Mouse (Mus musculus): Measurements from ENCODE around the gene Socs2.
"Not testable (repeated sequence)": the region's sequence is repeated elsewhere in the genome, so short reads cannot be mapped to it uniquely, and the experiment has no call there.

Gene Socs2

GRCm38 (mm10) chr10:95392073-95392472 is 24.9 kb downstream of the Socs2 start:
- DNase-seq (ENCODE audit: low read depth): no peak

DNA sequence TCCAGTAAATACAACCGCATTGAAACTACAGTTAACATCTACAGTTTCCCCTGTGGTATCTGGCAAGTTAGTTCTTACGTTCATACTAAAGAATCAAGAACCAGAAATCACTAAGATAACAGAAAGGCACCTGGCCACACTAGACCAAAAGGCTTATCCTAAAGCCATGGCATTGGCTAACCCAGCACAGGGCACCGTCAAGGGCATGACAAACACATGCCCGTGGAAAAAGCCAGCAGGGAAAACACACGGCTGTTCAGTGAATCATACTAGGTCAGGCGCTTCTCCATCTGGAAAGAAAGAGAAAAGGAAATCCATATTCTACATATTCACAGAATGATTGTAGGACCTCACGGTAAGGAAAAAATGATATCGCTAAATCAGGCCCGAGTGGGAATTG is 26.1 kb downstream of the Socs2 start:
- DNase-seq (ENCODE audit: low read depth): no peak

- not testable (repeated sequence) for DNase-seq (ENCODE audit: low read depth)
Measured at GRCm38 (mm10) chr10:95389805-95390204, 27.2 kb downstream of the Socs2 start.

DNA sequence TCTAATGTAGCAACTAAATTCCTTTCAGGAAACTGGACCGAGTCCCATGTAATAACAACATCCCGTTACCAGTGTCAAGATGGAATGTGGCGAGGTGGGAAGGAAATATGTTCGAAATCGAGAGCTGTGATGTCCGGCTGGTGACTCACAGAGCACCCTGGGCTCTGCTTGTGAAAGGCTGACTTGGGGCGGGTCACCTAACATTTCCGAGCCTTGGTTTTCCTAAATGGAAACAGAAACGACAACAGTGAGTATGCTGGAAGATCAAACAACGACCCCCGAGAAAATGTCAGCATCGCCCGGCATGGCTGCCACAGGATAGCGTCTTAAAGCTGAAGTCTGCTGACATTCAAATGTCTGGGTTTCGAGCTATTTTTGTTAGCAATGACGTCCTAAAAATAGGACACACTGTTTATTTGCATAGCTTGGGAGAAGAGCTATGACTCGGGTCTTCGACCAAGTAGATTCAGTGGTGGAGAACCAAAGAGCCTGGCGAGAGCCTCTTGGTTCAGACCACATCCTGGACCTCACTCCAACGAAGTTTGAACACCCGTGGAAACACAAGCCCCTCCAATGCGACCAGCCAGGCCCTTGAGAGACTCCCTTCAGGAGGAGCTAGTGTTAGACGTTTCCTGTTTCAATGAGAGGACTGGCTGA is 28.0 kb downstream of the Socs2 start:
- DNase-seq (ENCODE audit: low read depth): peak; percentile 19

- DNase-seq (ENCODE audit: low read depth): no peak
Measured at GRCm38 (mm10) chr10:95386527-95386926, 30.5 kb downstream of the Socs2 start.

GRCm38 (mm10) chr10:95385801-95386203 is 31.2 kb downstream of the Socs2 start:
- peak; percentile 65 for DNase-seq (ENCODE audit: low read depth)

- DNase-seq (ENCODE audit: low read depth): no peak
Measured at GRCm38 (mm10) chr10:95385081-95385480, 31.9 kb downstream of the Socs2 start.

DNA sequence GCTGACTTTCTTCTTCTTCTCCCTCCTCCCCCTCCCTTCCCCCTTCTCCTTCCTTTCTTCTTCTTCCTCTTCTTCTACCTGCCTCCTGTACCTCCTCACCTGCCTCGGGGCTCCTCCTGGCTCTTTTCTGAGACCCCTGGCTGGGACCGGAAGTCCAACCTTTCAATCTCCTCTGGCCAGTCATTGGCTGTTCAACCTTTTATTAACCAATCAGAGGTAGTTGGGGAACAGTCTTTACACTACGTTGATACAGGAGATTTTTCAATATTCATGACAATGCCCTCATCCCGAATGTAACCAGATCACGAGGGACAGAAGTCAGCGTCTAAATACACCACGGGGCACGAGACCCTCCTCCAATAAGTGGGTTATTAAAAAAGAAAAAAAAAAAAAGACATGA is 32.5 kb downstream of the Socs2 start:
- no peak for DNase-seq (ENCODE audit: low read depth)

- DNase-seq (ENCODE audit: low read depth): no peak
Measured at GRCm38 (mm10) chr10:95373340-95373739, 43.6 kb downstream of the Socs2 start.

GRCm38 (mm10) chr10:95371942-95372341 is 45.0 kb downstream of the Socs2 start:
- DNase-seq (ENCODE audit: low read depth): no peak

GRCm38 (mm10) chr10:95369190-95369589 is 47.8 kb downstream of the Socs2 start:
- no peak for DNase-seq (ENCODE audit: low read depth)

- DNase-seq (ENCODE audit: low read depth): no peak
Measured at GRCm38 (mm10) chr10:95368151-95368550, 48.8 kb downstream of the Socs2 start.

- no peak for DNase-seq (ENCODE audit: low read depth)
Measured at GRCm38 (mm10) chr10:95367661-95368089, 49.3 kb downstream of the Socs2 start.

DNA sequence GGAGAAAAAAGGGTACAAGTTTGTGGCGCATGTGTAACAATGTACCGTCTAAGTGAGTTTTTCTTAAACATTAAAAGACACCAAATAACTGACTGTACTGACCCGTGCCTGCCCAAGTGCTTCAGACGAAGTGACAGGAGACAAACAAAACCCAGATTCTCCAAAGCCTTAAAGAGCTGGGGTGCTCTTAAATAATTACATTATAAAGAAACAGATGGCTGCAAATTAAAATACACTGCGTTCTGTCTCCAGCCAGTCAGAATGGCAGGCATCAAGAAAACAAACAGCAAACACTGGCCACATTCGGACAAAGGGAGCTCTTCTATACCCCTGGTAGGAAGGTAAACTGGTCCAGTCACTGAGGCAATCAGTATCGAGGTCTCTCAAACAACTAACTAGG is 49.7 kb downstream of the Socs2 start:
- no peak for DNase-seq (ENCODE audit: low read depth)

DNA sequence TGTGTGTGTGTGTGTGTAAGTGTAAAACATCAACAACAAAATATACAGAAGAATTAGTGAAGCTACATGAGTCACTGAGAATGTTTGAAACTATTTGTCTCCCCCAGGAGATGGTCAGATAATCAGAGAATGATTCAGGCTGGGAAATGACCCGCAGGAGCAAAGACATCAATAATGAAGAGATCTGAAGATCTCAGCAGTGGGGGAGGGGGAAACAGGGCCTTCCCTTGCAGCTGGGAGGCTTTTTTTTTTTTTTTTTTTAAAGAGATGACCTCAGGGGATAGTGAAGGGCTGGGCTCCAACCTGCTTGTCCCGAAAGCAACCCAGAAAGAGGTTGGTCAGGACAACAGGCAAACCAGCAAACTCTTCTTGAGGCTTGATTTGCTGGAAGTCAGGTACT is 54.7 kb downstream of the Socs2 start:
- no peak for DNase-seq (ENCODE audit: low read depth)

DNA sequence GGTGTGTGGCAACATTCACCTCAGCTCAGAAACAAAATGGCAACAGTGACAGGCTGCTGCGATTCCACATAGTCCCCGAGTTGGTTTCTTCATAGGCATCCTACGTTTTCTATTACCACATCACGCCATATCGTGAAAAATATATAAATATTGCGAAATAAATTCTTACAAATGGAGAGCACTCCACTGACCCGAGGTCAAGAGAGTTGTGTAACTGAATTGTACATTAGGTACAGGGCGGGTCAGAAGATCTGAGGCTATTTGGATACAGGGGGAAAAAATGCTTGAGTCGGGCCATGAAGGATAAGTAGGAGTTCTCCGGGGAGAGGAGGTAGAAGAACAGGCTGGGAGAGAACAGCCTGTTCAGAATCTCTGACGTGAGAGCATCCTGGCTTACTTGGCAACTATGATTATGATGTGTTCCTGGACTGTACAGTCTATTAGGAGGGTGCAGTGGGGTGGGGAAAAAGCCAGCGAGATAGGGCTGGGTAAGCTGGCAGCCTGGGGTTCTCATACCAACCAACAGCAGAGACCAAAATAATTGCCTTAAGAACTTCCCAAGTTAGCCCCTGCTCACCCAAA is 55.6 kb downstream of the Socs2 start:
- peak; percentile 50 for DNase-seq (ENCODE audit: low read depth)

GRCm38 (mm10) chr10:95360048-95360447 is 56.9 kb downstream of the Socs2 start:
- DNase-seq (ENCODE audit: low read depth): no peak

DNA sequence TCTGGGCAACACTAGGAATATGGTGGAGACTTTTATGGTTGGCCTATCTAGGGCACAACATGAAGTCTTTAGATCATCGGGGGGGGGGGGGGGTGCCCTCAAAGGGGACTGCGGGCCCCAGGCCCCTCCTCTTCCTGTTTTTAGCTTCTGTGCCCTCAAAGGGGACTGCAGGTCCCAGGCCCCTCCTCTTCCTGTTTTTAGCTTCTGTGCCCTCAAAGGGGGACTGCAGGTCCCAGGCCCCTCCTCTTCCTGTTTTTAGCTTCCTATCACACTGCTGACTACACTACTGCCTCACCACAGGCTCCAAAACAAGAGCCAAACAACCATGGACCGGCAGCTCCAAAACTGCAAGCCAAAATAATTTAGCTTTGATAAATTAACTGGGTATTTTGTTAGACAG is 59.3 kb downstream of the Socs2 start:
- peak; percentile 49 for DNase-seq (ENCODE audit: low read depth)

DNA sequence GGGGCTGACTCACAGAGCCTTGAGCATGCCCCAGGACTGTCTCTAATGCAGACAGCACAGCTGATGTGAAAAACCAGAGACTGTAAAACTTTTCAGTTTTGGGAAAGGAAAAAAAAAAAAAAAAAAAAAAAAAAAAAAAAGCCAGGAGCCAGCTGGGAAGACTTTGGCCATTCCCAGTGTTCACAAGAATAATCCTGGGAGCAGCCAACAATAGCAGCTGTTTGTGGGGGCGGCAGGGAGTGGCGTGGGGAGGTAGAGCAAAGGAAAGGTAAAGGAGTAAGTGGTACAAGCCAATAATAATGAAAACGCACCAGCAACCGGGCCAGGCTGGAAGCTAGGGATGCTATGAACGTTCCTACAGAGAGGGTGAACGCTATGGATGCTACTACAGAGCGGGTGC is 60.3 kb downstream of the Socs2 start:
- no peak for DNase-seq (ENCODE audit: low read depth)

- DNase-seq (ENCODE audit: low read depth): no peak
Measured at GRCm38 (mm10) chr10:95355678-95356268, 61.2 kb downstream of the Socs2 start.

DNA sequence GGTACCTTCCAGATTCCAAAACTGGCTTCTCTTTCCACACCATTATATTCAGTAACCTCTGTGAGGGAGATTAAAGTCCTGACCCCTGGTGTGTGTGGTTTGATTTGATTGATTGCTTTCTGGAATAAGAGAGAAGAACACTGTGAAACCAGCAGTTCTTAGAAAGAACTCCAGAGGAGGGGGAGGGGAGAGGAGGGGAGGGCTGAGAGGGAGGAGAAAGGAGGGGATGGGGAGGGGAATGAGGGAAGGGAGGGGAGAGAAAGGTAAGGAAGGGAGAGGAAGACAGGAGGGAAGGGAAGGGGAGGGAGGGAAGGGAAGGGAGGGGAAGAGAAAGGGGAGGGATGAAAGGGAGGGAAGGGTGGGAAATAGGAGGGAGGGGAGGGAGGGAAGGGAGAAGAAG is 62.3 kb downstream of the Socs2 start:
- no peak for DNase-seq (ENCODE audit: low read depth)

GRCm38 (mm10) chr10:95354047-95354446 is 62.9 kb downstream of the Socs2 start:
- no peak for DNase-seq (ENCODE audit: low read depth)

DNA sequence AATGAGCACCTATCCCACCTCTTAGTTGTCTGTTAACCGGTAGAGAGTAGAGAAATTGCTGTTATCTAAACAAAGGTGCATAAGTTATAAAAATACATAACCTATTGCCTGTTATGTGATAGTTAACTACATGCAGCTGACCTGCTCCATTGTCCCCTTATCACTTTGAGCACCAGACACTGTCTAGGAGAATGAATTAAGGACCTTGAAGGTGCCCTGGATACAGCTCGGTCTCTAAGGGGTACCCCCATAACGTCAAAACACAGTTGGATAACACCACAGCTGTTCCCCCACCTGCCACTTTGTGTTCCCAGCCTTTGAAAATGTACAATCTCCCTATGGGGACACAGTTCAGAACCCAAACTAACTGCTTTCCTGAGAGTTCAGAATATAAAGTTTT is 68.5 kb downstream of the Socs2 start:
- no peak for DNase-seq (ENCODE audit: low read depth)

GRCm38 (mm10) chr10:95347776-95348175 is 69.2 kb downstream of the Socs2 start:
- DNase-seq (ENCODE audit: low read depth): no peak

All from 416B (cell line).